ENCODE assay signal across 8 mouse cellular contexts in genomic region chr3:36863427-36863826, GRCm38 (mm10). TPM values are rescaled to one million over a fixed set of nuclear protein-coding genes. Genes with fewer than 3 reads are reported as not detected.
DNase-seq lines count a peak whose midpoint lies in the region; ATAC-seq and TF ChIP-seq lines count a peak whose summit lies in the region.

No protein-coding gene starts in this region.

- peaks cover 3% of the 10 kb centered on the region for H3K79me3 ChIP-seq in C2C12 (ENCODE audit: low read depth)

- 2% methylated on average over 10 of the region's 23 CpGs for WGBS in embryonic facial prominence, embryonic 14.5 days
- WGBS in intestine, embryonic 15.5 days: 2% methylated on average over 19 of the region's 23 CpGs
- 3% methylated on average over 21 of the region's 23 CpGs for WGBS in neural tube, embryonic 13.5 days

- no peaks in the 10 kb centered on the region for H3K27me3 ChIP-seq in C2C12 (ENCODE audit: control insufficient read depth, insufficient read depth, insufficient read length)
- no peaks in the 10 kb centered on the region for H3K27me3 ChIP-seq in embryonic facial prominence, embryonic 14.5 days (replicated peaks; ENCODE audit: control insufficient read depth, insufficient read depth, low read length)
- H3K27me3 ChIP-seq in intestine, embryonic 15.5 days (replicated peaks): no peaks in the 10 kb centered on the region
- no peaks in the 10 kb centered on the region for H3K27me3 ChIP-seq in neural tube, embryonic 13.5 days

- H3K36me3 ChIP-seq in C2C12 (ENCODE audit: control insufficient read depth, insufficient read depth): peaks cover 21% of the 10 kb centered on the region
- peaks cover 32% of the 10 kb centered on the region for H3K36me3 ChIP-seq in embryonic facial prominence, embryonic 14.5 days (ENCODE audit: control insufficient read depth, insufficient read depth, low read length)
- peaks cover 8% of the 10 kb centered on the region; the same call in 1 of the 2 replicates for H3K36me3 ChIP-seq in intestine, embryonic 15.5 days
- peaks cover 27% of the 10 kb centered on the region for H3K36me3 ChIP-seq in neural tube, embryonic 13.5 days

- no peaks in the 10 kb centered on the region for H3K9me3 ChIP-seq in embryonic facial prominence, embryonic 14.5 days (ENCODE audit: control insufficient read depth, low read length)
- no peaks in the 10 kb centered on the region for H3K9me3 ChIP-seq in intestine, embryonic 15.5 days
- H3K9me3 ChIP-seq in neural tube, embryonic 13.5 days: no peaks in the 10 kb centered on the region

- H3K27ac ChIP-seq in embryonic facial prominence, embryonic 14.5 days (replicated peaks; ENCODE audit: low read depth, low read length): peak overlapping the region; percentile 66; the same call in 1 of the 2 replicates
- 0 out of 2 replicates have a peak overlapping the region, but pooled peaks have one; percentile 64 for H3K27ac ChIP-seq in intestine, embryonic 15.5 days
- peak overlapping the region; percentile 84; the same call in 1 of the 2 replicates for H3K27ac ChIP-seq in neural tube, embryonic 13.5 days (replicated peaks)

- H3K9ac ChIP-seq in embryonic facial prominence, embryonic 14.5 days (ENCODE audit: low read depth, low read length): peak overlapping the region; percentile 87
- peak overlapping the region; percentile 82 for H3K9ac ChIP-seq in intestine, embryonic 15.5 days
- peak overlapping the region; percentile 92 for H3K9ac ChIP-seq in neural tube, embryonic 13.5 days

- peak; percentile 31; the same call in 1 of the 2 replicates for ATAC-seq in embryonic facial prominence, embryonic 14.5 days (ENCODE audit: low read depth)
- peak; percentile 69 for ATAC-seq in intestine, embryonic 15.5 days
- peak; percentile 51 for ATAC-seq in neural tube, embryonic 13.5 days (ENCODE audit: low read depth)
- ATAC-seq in granulocyte monocyte progenitor cell, adult 5-6 weeks (replicated peaks; ENCODE audit: poor library complexity, severe bottlenecking): no peak

- peak overlapping the region; percentile 78 for H3K4me3 ChIP-seq in C2C12 (ENCODE audit: insufficient read depth, poor library complexity, severe bottlenecking)
- H3K4me3 ChIP-seq in embryonic facial prominence, embryonic 14.5 days (ENCODE audit: low read depth, low read length): peak overlapping the region; percentile 66
- peak overlapping the region; percentile 82 for H3K4me3 ChIP-seq in intestine, embryonic 15.5 days (replicated peaks)
- peak overlapping the region; percentile 82 for H3K4me3 ChIP-seq in neural tube, embryonic 13.5 days

- peaks cover 10% of the 10 kb centered on the region for H3K79me2 ChIP-seq in C2C12 (ENCODE audit: control insufficient read depth, insufficient read depth)

- peak overlapping the region; percentile 68 for H3ac ChIP-seq in C2C12 (ENCODE audit: control insufficient read depth, insufficient read length, low read depth)

- peaks cover 5% of the 10 kb centered on the region for H3K4me1 ChIP-seq in embryonic facial prominence, embryonic 14.5 days (ENCODE audit: control insufficient read depth, insufficient read depth, low read length)
- H3K4me1 ChIP-seq in intestine, embryonic 15.5 days (replicated peaks): 0 out of 2 replicates have a peak, but pooled peaks cover 2% of the 10 kb centered on the region
- H3K4me1 ChIP-seq in neural tube, embryonic 13.5 days (replicated peaks): peaks cover 6% of the 10 kb centered on the region

- no peak for TF ChIP-seq CTCF in C2C12 (IDR thresholded peaks at IDR 0.05; ENCODE audit: control insufficient read depth, insufficient read depth, insufficient read length)

- H3K4me2 ChIP-seq in embryonic facial prominence, embryonic 14.5 days (ENCODE audit: low read depth, low read length): peak overlapping the region; percentile 71
- H3K4me2 ChIP-seq in intestine, embryonic 15.5 days (replicated peaks): peak overlapping the region; percentile 66
- peak overlapping the region; percentile 73 for H3K4me2 ChIP-seq in neural tube, embryonic 13.5 days

- peak; percentile 11 for DNase-seq in heart, adult 8-10 months (ENCODE audit: low spot score)
- no peak for DNase-seq in heart, postnatal 14 days
- no peak for DNase-seq in embryonic facial prominence, embryonic 14.5 days (ENCODE audit: low spot score)
- DNase-seq in cerebellum, postnatal 14 days: no peak

- intact Hi-C loops in heart, postnatal 14 days (cut with DNase I): loop anchor here (10.0 kb wide), 1 partner anchor 341 kb away; no protein-coding TSS in a partner anchor

TF ChIP-seq in C2C12, 6 proteins besides CTCF, POLR2A, EP300 and RAD21:
- TF ChIP-seq CEBPB (IDR thresholded peaks at IDR 0.05; ENCODE audit: low read depth): no peak
- no peak for TF ChIP-seq MYOG (IDR thresholded peaks at IDR 0.05; ENCODE audit: control insufficient read depth, extremely low read depth, insufficient read length)
- TF ChIP-seq FOSL1 (IDR thresholded peaks at IDR 0.05; ENCODE audit: insufficient read depth, low read length, poor library complexity, severe bottlenecking): no peak
- no peak for TF ChIP-seq MYOD1 (IDR thresholded peaks at IDR 0.05; ENCODE audit: control insufficient read depth, insufficient read length, low read depth)
- no peak for TF ChIP-seq MAX (IDR thresholded peaks at IDR 0.05)
- no peak for TF ChIP-seq USF1 (IDR thresholded peaks at IDR 0.05; ENCODE audit: low read depth)
TF ChIP-seq in C2C12: peak in this region for 0.

RNA-seq across cellular contexts. Expression of gene 4932438A13Rik, which starts 0.5 kb away (rescaled TPM):
- total RNA-seq in heart, adult 8-10 months (2022): 10 to 100 TPM; 44.8 to 53.5 (median 46.3) TPM
- total RNA-seq in heart, postnatal 14 days (2021): 10 to 100 TPM; 42.1 to 44.2 TPM
- 2.8 TPM for polyA plus RNA-seq in C2C12 (2012; fragmentation: generic; extraction: Trizol)
- 61.5 and 68.4 TPM in 2 replicates for polyA plus RNA-seq in embryonic facial prominence, embryonic 14.5 days (2014; fragmentation: Nextera tagmentation; extraction: Ambion mirVana)
- polyA plus RNA-seq in intestine, embryonic 15.5 days (2015; fragmentation: Nextera tagmentation; extraction: Ambion mirVana): 36.4 and 38.4 TPM in 2 replicates
- 55.8 and 59.7 TPM in 2 replicates for polyA plus RNA-seq in neural tube, embryonic 13.5 days (2015; fragmentation: Nextera tagmentation; extraction: Ambion mirVana)
- 73.5 and 74.2 TPM in 2 replicates for total RNA-seq in granulocyte monocyte progenitor cell, adult 5-6 weeks (2014; fragmentation: Nextera tagmentation)
- 38.2 and 43.3 TPM in 2 replicates for total RNA-seq in granulocyte monocyte progenitor cell, adult 5-6 weeks (2017)
